Mouse (Mus musculus) CH12.LX (cell line): ENCODE measurements around the gene Slc44a3.

ENCODE experiments used
- BHLHE40 ChIP-seq: IDR thresholded peaks from 2 replicates; pipeline ENCODE4 v1.6.1; 2011; ENCODE audit warnings: mild to moderate bottlenecking, low read depth, low read length, improper control_type of control experiment
- CTCF ChIP-seq, 2 experiments: IDR thresholded peaks in 1 of 2; conservative IDR thresholded peaks in 1 of 2; 2 replicates each; pipeline ENCODE4 v1.5.1; 2011 to 2012; ENCODE audit warnings: low read depth in 2 of 2, low read length in 2 of 2, improper control_type of control experiment in 1 of 2, inconsistent platforms in 1 of 2, mild to moderate bottlenecking in 1 of 2, moderate library complexity in 1 of 2
- E2F4 ChIP-seq: IDR thresholded peaks from 2 replicates; pipeline ENCODE4 v1.6.1; 2011; ENCODE audit warnings: low read depth, low read length, improper control_type of control experiment; ENCODE audit not compliant: insufficient replicate concordance
- IRF4 ChIP-seq: IDR thresholded peaks from 2 replicates; pipeline ENCODE4 v1.6.1; 2014; ENCODE audit warnings: low read depth, mild to moderate bottlenecking, inconsistent platforms, low read length, improper control_type of control experiment
- JUND ChIP-seq: conservative IDR thresholded peaks from 2 replicates; pipeline ENCODE4 v1.6.1; 2011; ENCODE audit warnings: low read depth, low read length, improper control_type of control experiment
- MAX ChIP-seq: IDR thresholded peaks from 2 replicates; pipeline ENCODE4 v1.6.1; 2011; ENCODE audit warnings: low read length, improper control_type of control experiment
- MAZ ChIP-seq: IDR thresholded peaks from 2 replicates; pipeline ENCODE4 v1.6.1; 2012; ENCODE audit warnings: low read depth, mild to moderate bottlenecking, inconsistent platforms, low read length, improper control_type of control experiment, moderate library complexity
- MYC ChIP-seq: IDR thresholded peaks from 2 replicates; pipeline ENCODE4 v1.6.1; 2011; ENCODE audit warnings: low read depth, mild to moderate bottlenecking, improper control_type of control experiment, low read length
- NELFE ChIP-seq: IDR thresholded peaks from 2 replicates; pipeline ENCODE4 v1.6.1; 2011; ENCODE audit warnings: low read depth, low read length, improper control_type of control experiment
- POLR2A ChIP-seq: IDR thresholded peaks from 2 replicates; pipeline ENCODE4 v1.6.1; 2011; ENCODE audit warnings: low read depth, mild to moderate bottlenecking, improper control_type of control experiment, low read length
- UBTF ChIP-seq: IDR thresholded peaks from 2 replicates; pipeline ENCODE4 v1.6.1; 2012; ENCODE audit warnings: low read depth, mild to moderate bottlenecking, inconsistent platforms, low read length, improper control_type of control experiment, moderate library complexity
- ZMIZ1 ChIP-seq: IDR thresholded peaks from 2 replicates; pipeline ENCODE4 v1.6.1; 2012; ENCODE audit warnings: low read depth, mild to moderate bottlenecking, inconsistent platforms, low read length, improper control_type of control experiment
- ZNF384 ChIP-seq: IDR thresholded peaks from 2 replicates; pipeline ENCODE4 v1.6.1; 2012; ENCODE audit warnings: low read depth, low read length, improper control_type of control experiment, inconsistent platforms

GRCm38 (mm10) chr3:121461477-121461876 lies 70.7 kb downstream of the Slc44a3 start:
- TF ChIP-seq CTCF (conservative IDR thresholded peaks at IDR 0.05 in 1 of 2, IDR thresholded peaks at IDR 0.05 in 1 of 2; ENCODE audit: low read depth in 2 of 2, low read length in 2 of 2) (no peak), POLR2A (no peak), MYC (no peak), ZNF384 (no peak), JUND (no peak), UBTF (no peak), MAZ (no peak), BHLHE40 (no peak), MAX (no peak), IRF4 (no peak), E2F4 (no peak), ZMIZ1 (no peak), NELFE (no peak)
